Mouse (Mus musculus): ENCODE results near the gene Ccdc12.

DNA sequence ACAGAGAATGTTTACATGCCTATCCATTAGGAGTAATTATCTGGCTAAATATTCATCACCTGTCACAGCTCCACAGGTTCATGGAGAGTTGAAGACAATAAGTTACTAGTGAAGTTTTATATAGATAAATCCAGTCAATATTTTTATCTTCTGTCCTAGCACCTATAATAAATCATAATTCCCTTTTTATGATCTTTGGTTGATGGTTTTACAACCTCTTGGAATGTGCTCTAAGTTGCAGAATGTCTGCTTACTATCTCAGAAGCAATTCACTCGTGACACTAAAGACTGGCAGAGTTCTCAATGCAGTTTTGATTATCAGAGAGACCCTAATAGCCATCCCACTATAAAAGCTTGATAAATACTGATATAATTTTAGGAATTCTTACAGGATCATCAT is 57.1 kb downstream of the Ccdc12 start:
- TF ChIP-seq CTCF (IDR thresholded peaks at IDR 0.05; ENCODE audit: extremely low read depth, insufficient read depth, low read length) = no peak
- no peak for TF ChIP-seq POLR2A (IDR thresholded peaks at IDR 0.05; ENCODE audit: extremely low read depth, insufficient read depth, low read length)

Data from cortical plate, adult 2 months (tissue).